8 mouse cellular contexts compared by ENCODE assay signal in the genomic region with DNA sequence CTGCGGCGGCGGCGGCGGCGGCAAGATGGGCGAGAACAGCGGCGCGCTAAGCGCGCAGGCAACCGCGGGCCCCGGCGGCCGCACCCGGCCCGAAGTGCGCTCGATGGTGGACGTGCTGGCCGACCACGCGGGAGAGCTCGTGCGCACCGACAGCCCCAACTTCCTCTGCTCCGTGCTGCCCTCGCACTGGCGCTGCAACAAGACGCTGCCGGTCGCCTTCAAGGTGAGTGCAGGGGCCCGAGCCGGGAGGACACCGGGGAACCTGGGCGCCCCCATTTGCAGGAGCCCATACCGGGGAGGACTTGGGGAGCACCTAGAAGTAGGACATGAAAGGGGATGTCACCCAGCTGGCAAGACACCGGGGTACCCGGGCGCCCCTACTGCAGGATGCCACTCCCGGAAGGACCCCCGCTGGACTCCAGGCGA. TPM values are rescaled to one million over a fixed set of nuclear protein-coding genes. Genes with fewer than 3 reads are reported as not detected.
DNase-seq lines count a peak whose midpoint lies in the region; ATAC-seq lines count a peak whose summit lies in the region.

No protein-coding gene starts in this region.

- H3K27ac ChIP-seq in forebrain, embryonic 13.5 days, result no peak overlapping the region
- no peak overlapping the region for H3K27ac ChIP-seq in intestine, embryonic 15.5 days

- DNase-seq in ovary, postnatal 36 days (ENCODE audit: low spot score), result peak; percentile 33
- no peak for DNase-seq in ovary, adult 18-20 months (ENCODE audit: low spot score)
- peak; percentile 19 for DNase-seq in lung, postnatal 25 days (ENCODE audit: low spot score)
- DNase-seq in spleen, adult 12 weeks (ENCODE audit: low spot score), result peak; percentile 43
- no peak for DNase-seq in layer of hippocampus, postnatal 36 days
- DNase-seq in layer of hippocampus, adult 9-10 months (ENCODE audit: low spot score), result no peak

- under 1% methylated on average over 44 of the region's 45 CpGs for WGBS in forebrain, embryonic 13.5 days
- under 1% methylated on average over 45 of the region's 45 CpGs for WGBS in intestine, embryonic 15.5 days

- H3K27me3 ChIP-seq in forebrain, embryonic 13.5 days, result peaks cover 100% of the 10 kb centered on the region
- peaks cover 98% of the 10 kb centered on the region for H3K27me3 ChIP-seq in intestine, embryonic 15.5 days (replicated peaks)

- H3K4me2 ChIP-seq in forebrain, embryonic 13.5 days, result peak overlapping the region; percentile 55
- H3K4me2 ChIP-seq in intestine, embryonic 15.5 days (replicated peaks), result peak overlapping the region; percentile 73

- peak overlapping the region; percentile 36 for H3K4me3 ChIP-seq in forebrain, embryonic 13.5 days
- H3K4me3 ChIP-seq in intestine, embryonic 15.5 days (replicated peaks), result peak overlapping the region; percentile 43

- peaks cover 25% of the 10 kb centered on the region for H3K4me1 ChIP-seq in forebrain, embryonic 13.5 days
- H3K4me1 ChIP-seq in intestine, embryonic 15.5 days (replicated peaks), result peaks cover 12% of the 10 kb centered on the region

- ATAC-seq in forebrain, embryonic 13.5 days, result no peak
- ATAC-seq in intestine, embryonic 15.5 days, result peak; percentile 19; the same call in 1 of the 2 replicates

- no peaks in the 10 kb centered on the region for H3K9me3 ChIP-seq in forebrain, embryonic 13.5 days (replicated peaks)
- H3K9me3 ChIP-seq in intestine, embryonic 15.5 days, result no peaks in the 10 kb centered on the region

- H3K9ac ChIP-seq in forebrain, embryonic 13.5 days, result no peak overlapping the region
- H3K9ac ChIP-seq in intestine, embryonic 15.5 days, result no peak overlapping the region

- H3K36me3 ChIP-seq in forebrain, embryonic 13.5 days (ENCODE audit: poor library complexity, severe bottlenecking), result no peaks in the 10 kb centered on the region
- no peaks in the 10 kb centered on the region for H3K36me3 ChIP-seq in intestine, embryonic 15.5 days

RNA-seq across cellular contexts. Expression of a gene that starts 32.4 kb away (rescaled TPM):
- not detected in 2 replicates for polyA plus RNA-seq in forebrain, embryonic 13.5 days (2015; fragmentation: Nextera tagmentation; extraction: Ambion mirVana)
- 0.24 and 0.26 TPM in 2 replicates for polyA plus RNA-seq in intestine, embryonic 15.5 days (2015; fragmentation: Nextera tagmentation; extraction: Ambion mirVana)
- total RNA-seq in layer of hippocampus, postnatal 36 days (2021), result not detected

Comparison
In these comparisons a context has a peak if more than half of its experiments do, and no peak if none do; other contexts are left out.
1. DNase-seq: peak in ovary, postnatal 36 days (single experiment), lung, postnatal 25 days (single experiment) and spleen, adult 12 weeks (single experiment); none in ovary, adult 18-20 months (single experiment), layer of hippocampus, postnatal 36 days (0 of 2) and layer of hippocampus, adult 9-10 months (single experiment).